Mouse (Mus musculus): ENCODE measurements around the gene Nck1. TPM values are rescaled to one million over a fixed set of nuclear protein-coding genes. Genes with fewer than 3 reads are reported as not detected.

The Nck1 gene
- polyA plus RNA-seq, 1 experiment from 2014 or later, result 92.5 TPM

- WGBS, result 89% methylated on average over 9 of the region's 9 CpGs
- ATAC-seq (replicated peaks; ENCODE audit: insufficient number of reproducible peaks, low FRiP score, low TSS enrichment, low read depth) (no peak), DNase-seq (ENCODE audit: low spot score) (no peak)
Measured at GRCm38 (mm10) chr9:100465988-100466387, 79.9 kb downstream of the Nck1 start.

GRCm38 (mm10) chr9:100465380-100465779 is 80.6 kb downstream of the Nck1 start:
- no peaks in the 10 kb centered on the region for H3K27me3 ChIP-seq (ENCODE audit: control insufficient read depth, insufficient read depth, low read length)
- no peak overlapping the region for H3K4me3 ChIP-seq (ENCODE audit: low read depth, low read length)
- H3K9me3 ChIP-seq (replicated peaks; ENCODE audit: control insufficient read depth, low read length), result no peaks in the 10 kb centered on the region
- no peak overlapping the region for H3K27ac ChIP-seq (replicated peaks; ENCODE audit: low read depth, low read length)
- no peaks in the 10 kb centered on the region for H3K36me3 ChIP-seq (replicated peaks; ENCODE audit: control insufficient read depth, insufficient read depth, low read depth, low read length)
- H3K9ac ChIP-seq (replicated peaks; ENCODE audit: low read length), result no peak overlapping the region
- WGBS, result 94% methylated on average over 5 of the region's 5 CpGs
- DNase-seq (ENCODE audit: low spot score) (no peak), ATAC-seq (replicated peaks; ENCODE audit: insufficient number of reproducible peaks, low FRiP score, low TSS enrichment, low read depth) (no peak)
- no peak overlapping the region for H3K4me2 ChIP-seq (ENCODE audit: low read depth, low read length)
- no peaks in the 10 kb centered on the region for H3K4me1 ChIP-seq (ENCODE audit: control insufficient read depth, insufficient read depth, low read length)

More at GRCm38 (mm10) chr9:100465988-100466387, 79.9 kb downstream of the Nck1 start:
- Histone ChIP-seq H3K4me2 (ENCODE audit: low read depth, low read length) (no peak overlapping the region), H3K4me3 (ENCODE audit: low read depth, low read length) (no peak overlapping the region), H3K9me3 (replicated peaks; ENCODE audit: control insufficient read depth, low read length) (no peaks in the 10 kb centered on the region), H3K27ac (replicated peaks; ENCODE audit: low read depth, low read length) (no peak overlapping the region), H3K9ac (replicated peaks; ENCODE audit: low read length) (no peak overlapping the region), H3K27me3 (ENCODE audit: control insufficient read depth, insufficient read depth, low read length) (no peaks in the 10 kb centered on the region), H3K36me3 (replicated peaks; ENCODE audit: control insufficient read depth, insufficient read depth, low read depth, low read length) (no peaks in the 10 kb centered on the region), H3K4me1 (ENCODE audit: control insufficient read depth, insufficient read depth, low read length) (no peaks in the 10 kb centered on the region)

- no peaks in the 10 kb centered on the region for H3K36me3 ChIP-seq (replicated peaks; ENCODE audit: control insufficient read depth, insufficient read depth, low read depth, low read length)
- no peaks in the 10 kb centered on the region for H3K4me1 ChIP-seq (ENCODE audit: control insufficient read depth, insufficient read depth, low read length)
- H3K9me3 ChIP-seq (replicated peaks; ENCODE audit: control insufficient read depth, low read length), result no peaks in the 10 kb centered on the region
- no peaks in the 10 kb centered on the region for H3K27me3 ChIP-seq (ENCODE audit: control insufficient read depth, insufficient read depth, low read length)
- 83% methylated on average over 2 of the region's 2 CpGs for WGBS
- no peak overlapping the region for H3K27ac ChIP-seq (replicated peaks; ENCODE audit: low read depth, low read length)
- H3K4me3 ChIP-seq (ENCODE audit: low read depth, low read length), result no peak overlapping the region
- no peak overlapping the region for H3K9ac ChIP-seq (replicated peaks; ENCODE audit: low read length)
- DNase-seq (ENCODE audit: low spot score) (no peak), ATAC-seq (replicated peaks; ENCODE audit: insufficient number of reproducible peaks, low FRiP score, low TSS enrichment, low read depth) (no peak)
- no peak overlapping the region for H3K4me2 ChIP-seq (ENCODE audit: low read depth, low read length)
Measured at GRCm38 (mm10) chr9:100463771-100464170, 82.2 kb downstream of the Nck1 start.

- Histone ChIP-seq H3K27me3 (ENCODE audit: control insufficient read depth, insufficient read depth, low read length) (no peaks in the 10 kb centered on the region), H3K27ac (replicated peaks; ENCODE audit: low read depth, low read length) (no peak overlapping the region), H3K9me3 (replicated peaks; ENCODE audit: control insufficient read depth, low read length) (no peaks in the 10 kb centered on the region), H3K4me1 (ENCODE audit: control insufficient read depth, insufficient read depth, low read length) (no peaks in the 10 kb centered on the region), H3K36me3 (replicated peaks; ENCODE audit: control insufficient read depth, insufficient read depth, low read depth, low read length) (no peaks in the 10 kb centered on the region), H3K4me2 (ENCODE audit: low read depth, low read length) (no peak overlapping the region), H3K9ac (replicated peaks; ENCODE audit: low read length) (no peak overlapping the region), H3K4me3 (ENCODE audit: low read depth, low read length) (no peak overlapping the region)
- WGBS, result 95% methylated on average over 4 of the region's 4 CpGs
- ATAC-seq (replicated peaks; ENCODE audit: insufficient number of reproducible peaks, low FRiP score, low TSS enrichment, low read depth) (no peak), DNase-seq (ENCODE audit: low spot score) (no peak)
Measured at GRCm38 (mm10) chr9:100462098-100462497, 83.8 kb downstream of the Nck1 start.

GRCm38 (mm10) chr9:100461671-100462070 is 84.3 kb downstream of the Nck1 start:
- H3K27ac ChIP-seq (replicated peaks; ENCODE audit: low read depth, low read length), result no peak overlapping the region
- H3K4me1 ChIP-seq (ENCODE audit: control insufficient read depth, insufficient read depth, low read length), result no peaks in the 10 kb centered on the region
- no peak overlapping the region for H3K4me3 ChIP-seq (ENCODE audit: low read depth, low read length)
- DNase-seq (ENCODE audit: low spot score), result no peak
- H3K9me3 ChIP-seq (replicated peaks; ENCODE audit: control insufficient read depth, low read length), result no peaks in the 10 kb centered on the region
- no peaks in the 10 kb centered on the region for H3K36me3 ChIP-seq (replicated peaks; ENCODE audit: control insufficient read depth, insufficient read depth, low read depth, low read length)
- H3K9ac ChIP-seq (replicated peaks; ENCODE audit: low read length), result no peak overlapping the region
- H3K27me3 ChIP-seq (ENCODE audit: control insufficient read depth, insufficient read depth, low read length), result no peaks in the 10 kb centered on the region
- WGBS, result 91% methylated on average over 9 of the region's 9 CpGs
- H3K4me2 ChIP-seq (ENCODE audit: low read depth, low read length), result no peak overlapping the region
- no peak for ATAC-seq (replicated peaks; ENCODE audit: insufficient number of reproducible peaks, low FRiP score, low TSS enrichment, low read depth)

GRCm38 (mm10) chr9:100460203-100460602 is 85.7 kb downstream of the Nck1 start:
- DNase-seq (ENCODE audit: low spot score) (no peak), ATAC-seq (replicated peaks; ENCODE audit: insufficient number of reproducible peaks, low FRiP score, low TSS enrichment, low read depth) (no peak)
- Histone ChIP-seq H3K9ac (replicated peaks; ENCODE audit: low read length) (no peak overlapping the region), H3K4me2 (ENCODE audit: low read depth, low read length) (no peak overlapping the region), H3K36me3 (replicated peaks; ENCODE audit: control insufficient read depth, insufficient read depth, low read depth, low read length) (no peaks in the 10 kb centered on the region), H3K4me3 (ENCODE audit: low read depth, low read length) (no peak overlapping the region), H3K27ac (replicated peaks; ENCODE audit: low read depth, low read length) (no peak overlapping the region), H3K27me3 (ENCODE audit: control insufficient read depth, insufficient read depth, low read length) (no peaks in the 10 kb centered on the region), H3K4me1 (ENCODE audit: control insufficient read depth, insufficient read depth, low read length) (no peaks in the 10 kb centered on the region), H3K9me3 (replicated peaks; ENCODE audit: control insufficient read depth, low read length) (no peaks in the 10 kb centered on the region)
- 93% methylated on average over 9 of the region's 9 CpGs for WGBS

GRCm38 (mm10) chr9:100457971-100458681 is 87.8 kb downstream of the Nck1 start:
- Histone ChIP-seq H3K9ac (replicated peaks; ENCODE audit: low read length) (no peak overlapping the region), H3K4me1 (ENCODE audit: control insufficient read depth, insufficient read depth, low read length) (no peaks in the 10 kb centered on the region), H3K27ac (replicated peaks; ENCODE audit: low read depth, low read length) (no peak overlapping the region), H3K4me2 (ENCODE audit: low read depth, low read length) (no peak overlapping the region), H3K4me3 (ENCODE audit: low read depth, low read length) (no peak overlapping the region), H3K9me3 (replicated peaks; ENCODE audit: control insufficient read depth, low read length) (no peaks in the 10 kb centered on the region), H3K27me3 (ENCODE audit: control insufficient read depth, insufficient read depth, low read length) (no peaks in the 10 kb centered on the region), H3K36me3 (replicated peaks; ENCODE audit: control insufficient read depth, insufficient read depth, low read depth, low read length) (no peaks in the 10 kb centered on the region)
- ATAC-seq (replicated peaks; ENCODE audit: insufficient number of reproducible peaks, low FRiP score, low TSS enrichment, low read depth) (no peak), DNase-seq (ENCODE audit: low spot score) (no peak)
- 86% methylated on average over 17 of the region's 17 CpGs for WGBS

- Histone ChIP-seq H3K4me2 (ENCODE audit: low read depth, low read length) (peak overlapping the region; percentile 26), H3K36me3 (replicated peaks; ENCODE audit: control insufficient read depth, insufficient read depth, low read depth, low read length) (no peaks in the 10 kb centered on the region), H3K4me3 (ENCODE audit: low read depth, low read length) (peak overlapping the region; percentile 12; the same call in 1 of the 2 replicates), H3K27me3 (ENCODE audit: control insufficient read depth, insufficient read depth, low read length) (no peaks in the 10 kb centered on the region), H3K9ac (replicated peaks; ENCODE audit: low read length) (peak overlapping the region; percentile 42), H3K4me1 (ENCODE audit: control insufficient read depth, insufficient read depth, low read length) (no peaks in the 10 kb centered on the region), H3K9me3 (replicated peaks; ENCODE audit: control insufficient read depth, low read length) (no peaks in the 10 kb centered on the region), H3K27ac (replicated peaks; ENCODE audit: low read depth, low read length) (no peak overlapping the region)
- no peak for ATAC-seq (replicated peaks; ENCODE audit: insufficient number of reproducible peaks, low FRiP score, low TSS enrichment, low read depth)
- WGBS, result 19% methylated on average over 9 of the region's 9 CpGs
- no peak for DNase-seq (ENCODE audit: low spot score)
Measured at GRCm38 (mm10) chr9:100454664-100454993, 91.3 kb downstream of the Nck1 start.
